ENCODE assay signal across 10 mouse cellular contexts in the genomic region with DNA sequence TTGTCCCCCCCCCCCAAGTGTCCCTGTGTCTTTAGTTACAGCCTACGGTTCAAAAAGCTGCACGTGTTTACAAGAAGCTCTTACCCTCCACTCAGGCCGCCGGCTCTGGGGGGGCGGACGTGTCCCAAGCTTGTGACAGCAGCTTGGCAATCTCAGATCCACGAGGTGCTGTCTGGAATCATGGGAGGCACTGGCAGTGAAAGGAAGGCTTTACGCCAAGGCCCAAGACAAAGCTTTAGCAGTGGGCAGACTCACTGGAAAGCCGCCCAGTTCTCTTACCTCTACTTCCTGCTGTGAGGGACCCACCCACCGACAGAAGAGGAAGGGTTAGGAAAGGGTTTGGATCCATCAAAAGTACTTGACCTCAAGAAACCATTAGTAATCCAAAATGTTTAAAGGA.
A peak's percentile ranks its signal among the peaks of the same experiment; 100 is the strongest.
DNase-seq lines count a peak whose midpoint lies in the region; ATAC-seq and TF ChIP-seq lines count a peak whose summit lies in the region.
"Had no signal": no experiment of that assay in that cellular context is flagged by ENCODE, and none has a peak within 500 bp of the region (broad histone marks: within the 10 kb centered on the region; RNA-seq: fewer than 3 reads in every experiment).

No protein-coding gene starts in this region.

- no peak overlapping the region for H3K27ac ChIP-seq in cerebellum, adult 2 months (ENCODE audit: insufficient read depth, low read length)
- H3K27ac ChIP-seq in midbrain, postnatal 0 days (ENCODE audit: low read depth, low read length) = no peak overlapping the region
- no peak overlapping the region for H3K27ac ChIP-seq in midbrain, embryonic 10.5 days (replicated peaks)
- H3K27ac ChIP-seq: limb, embryonic 15.5 days; stomach, embryonic 15.5 days had no signal

- H3K27me3 ChIP-seq in cerebellum, adult 2 months (ENCODE audit: control insufficient read depth, insufficient read depth, low read length) = no peaks in the 10 kb centered on the region
- no peaks in the 10 kb centered on the region for H3K27me3 ChIP-seq in midbrain, postnatal 0 days (ENCODE audit: insufficient read depth, low read length)
- H3K27me3 ChIP-seq in midbrain, embryonic 10.5 days (ENCODE audit: low read depth, poor library complexity, severe bottlenecking) = no peaks in the 10 kb centered on the region
- H3K27me3 ChIP-seq: limb, embryonic 15.5 days; stomach, embryonic 15.5 days had no signal

- H3K4me3 ChIP-seq in cerebellum, adult 2 months (replicated peaks; ENCODE audit: insufficient read depth, low read depth, low read length) = no peak overlapping the region
- H3K4me3 ChIP-seq in midbrain, postnatal 0 days (ENCODE audit: low read depth, low read length) = no peak overlapping the region
- H3K4me3 ChIP-seq in midbrain, embryonic 10.5 days = no peak overlapping the region
- H3K4me3 ChIP-seq: limb, embryonic 15.5 days; stomach, embryonic 15.5 days had no signal

- TF ChIP-seq POLR2A in cerebellum, adult 2 months (IDR thresholded peaks at IDR 0.05; ENCODE audit: borderline replicate concordance, insufficient read depth, low read length) = no peak

- DNase-seq in cerebellum, adult 2 months = peak; percentile 53 to 72
- DNase-seq in cerebellum, adult 11 months = no peak
- DNase-seq in midbrain, postnatal 0 days (ENCODE audit: low spot score) = peak; percentile 39
- DNase-seq in midbrain, embryonic 10.5 days (ENCODE audit: low spot score) = no peak
- DNase-seq in kidney, postnatal 14 days = peak; percentile 49
- peak; percentile 24 for DNase-seq in right cerebral cortex, postnatal 4 days
- DNase-seq in thymus, postnatal 4 days = no peak
- no peak for DNase-seq in spleen, adult 12 weeks (ENCODE audit: low spot score)

- no peaks in the 10 kb centered on the region for H3K9me3 ChIP-seq in midbrain, postnatal 0 days (ENCODE audit: low read length)
- H3K9me3 ChIP-seq in midbrain, embryonic 10.5 days (replicated peaks) = peaks cover under 1% of the 10 kb centered on the region; the same call in 1 of the 2 replicates
- H3K9me3 ChIP-seq: limb, embryonic 15.5 days; stomach, embryonic 15.5 days had no signal

- no peak overlapping the region for H3K4me2 ChIP-seq in midbrain, postnatal 0 days (ENCODE audit: low read depth, low read length, poor library complexity, severe bottlenecking)
- H3K4me2 ChIP-seq: limb, embryonic 15.5 days; stomach, embryonic 15.5 days had no signal

- 5% methylated on average over 10 of the region's 10 CpGs for WGBS in cerebellum, adult 2 months
- 67% methylated on average over 10 of the region's 10 CpGs for WGBS in midbrain, postnatal 0 days
- WGBS in midbrain, embryonic 10.5 days = 82% methylated on average over 10 of the region's 10 CpGs

- ATAC-seq in midbrain, postnatal 0 days (ENCODE audit: low FRiP score) = no peak

- no peak for TF ChIP-seq CTCF in cerebellum, adult 2 months (IDR thresholded peaks at IDR 0.05; ENCODE audit: borderline replicate concordance, insufficient read depth, low read depth, low read length)
- no peak for TF ChIP-seq CTCF in midbrain, postnatal 0 days (IDR thresholded peaks at IDR 0.05)

- no peak overlapping the region for H3K9ac ChIP-seq in midbrain, postnatal 0 days (replicated peaks; ENCODE audit: low read length, poor library complexity, severe bottlenecking)
- H3K9ac ChIP-seq: limb, embryonic 15.5 days; stomach, embryonic 15.5 days had no signal

- H3K4me1 ChIP-seq in cerebellum, adult 2 months (ENCODE audit: control insufficient read depth, insufficient read depth, low read length) = no peaks in the 10 kb centered on the region
- no peaks in the 10 kb centered on the region for H3K4me1 ChIP-seq in midbrain, postnatal 0 days (ENCODE audit: insufficient read depth, low read length)
- H3K4me1 ChIP-seq in midbrain, embryonic 10.5 days = no peaks in the 10 kb centered on the region
- H3K4me1 ChIP-seq: limb, embryonic 15.5 days; stomach, embryonic 15.5 days had no signal

- H3K36me3 ChIP-seq in midbrain, postnatal 0 days (ENCODE audit: insufficient read depth, low read length) = peaks cover 18% of the 10 kb centered on the region
- peaks cover 27% of the 10 kb centered on the region for H3K36me3 ChIP-seq in midbrain, embryonic 10.5 days

Comparison
In these comparisons a context has a peak if more than half of its experiments do, and no peak if none do; other contexts are left out.
1. DNase-seq: peak in cerebellum, adult 2 months (2 of 2), midbrain, postnatal 0 days (single experiment), kidney, postnatal 14 days (single experiment) and right cerebral cortex, postnatal 4 days (single experiment); none in cerebellum, adult 11 months (single experiment), midbrain, embryonic 10.5 days (single experiment), thymus, postnatal 4 days (single experiment) and spleen, adult 12 weeks (single experiment).